Mouse (Mus musculus) right cerebral cortex, postnatal 14 days (tissue): Measurements from ENCODE around the gene Gpam.

Experiments used
- DNase-seq: peaks from one replicate; pipeline ENCODE4 v3.0.0; 2022

Gpam gene

DNA sequence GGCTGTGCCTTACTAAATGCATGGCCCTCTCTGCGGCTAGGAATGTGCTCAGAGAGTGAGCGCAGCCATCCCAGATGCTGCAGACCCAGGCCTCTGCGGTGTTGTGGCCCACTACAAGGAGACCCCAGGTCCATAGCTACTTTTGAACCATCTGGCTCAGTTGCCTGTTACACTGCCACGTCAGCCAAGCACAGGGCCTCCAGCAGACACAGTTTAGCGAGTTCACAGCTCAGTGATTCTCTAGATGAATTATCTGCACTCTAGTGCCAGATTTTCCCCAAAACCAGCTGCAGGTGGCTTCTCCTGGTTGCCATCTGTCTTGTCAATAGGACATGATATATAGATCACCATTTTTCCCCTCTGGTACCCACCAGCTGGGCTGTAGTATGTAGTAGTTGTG, 69.6 kb downstream of the Gpam start:
- no peak for DNase-seq

DNA sequence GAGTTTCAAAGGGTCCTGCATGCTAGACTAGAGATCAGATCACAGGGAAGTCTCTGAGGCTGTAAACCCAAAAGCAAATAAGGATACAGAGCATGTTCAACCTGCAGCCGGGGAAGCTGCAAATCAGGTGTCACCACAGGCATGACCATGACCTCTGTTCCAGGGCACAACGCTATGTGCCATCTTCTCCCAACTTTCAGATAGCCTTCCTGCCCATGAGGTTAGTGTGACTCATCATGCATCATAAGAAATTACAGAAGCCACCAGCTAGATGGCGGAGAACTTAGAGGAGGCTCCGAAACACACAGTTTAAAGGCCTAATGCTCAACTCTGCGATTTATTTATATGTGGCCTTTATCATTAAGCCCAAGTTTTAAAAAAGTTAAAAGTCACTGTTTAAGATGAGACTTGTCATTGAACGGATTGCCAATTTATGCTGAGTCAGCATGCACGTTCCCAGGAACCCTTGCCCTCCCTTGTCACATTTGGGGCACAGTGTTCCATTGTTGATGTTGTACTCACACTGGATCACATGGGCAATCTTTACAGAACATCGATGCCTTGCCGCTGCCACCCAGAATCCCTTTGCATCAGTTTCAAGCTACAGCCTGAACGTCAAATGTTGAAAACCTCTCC, 71.3 kb downstream of the Gpam start:
- no peak for DNase-seq

DNA sequence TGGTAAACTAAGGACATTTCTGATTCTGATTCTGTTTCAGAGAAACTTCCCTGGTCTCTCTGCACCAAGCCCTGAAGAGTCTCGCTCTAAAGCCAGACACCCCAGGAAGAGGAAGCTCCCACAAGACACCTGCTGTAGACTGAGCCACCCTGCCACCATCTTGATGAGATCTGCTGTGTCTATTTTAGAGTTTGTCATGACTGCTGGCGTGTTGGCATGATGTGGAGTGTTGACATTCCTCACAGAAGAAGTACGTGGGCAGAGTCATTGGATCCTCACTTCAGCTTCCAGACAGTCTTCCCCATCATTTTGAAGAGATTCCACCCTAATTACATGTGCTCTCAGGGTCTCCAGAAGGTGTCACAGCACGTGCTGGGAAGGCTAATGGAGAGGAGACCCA, 73.9 kb downstream of the Gpam start:
- DNase-seq = no peak

DNA sequence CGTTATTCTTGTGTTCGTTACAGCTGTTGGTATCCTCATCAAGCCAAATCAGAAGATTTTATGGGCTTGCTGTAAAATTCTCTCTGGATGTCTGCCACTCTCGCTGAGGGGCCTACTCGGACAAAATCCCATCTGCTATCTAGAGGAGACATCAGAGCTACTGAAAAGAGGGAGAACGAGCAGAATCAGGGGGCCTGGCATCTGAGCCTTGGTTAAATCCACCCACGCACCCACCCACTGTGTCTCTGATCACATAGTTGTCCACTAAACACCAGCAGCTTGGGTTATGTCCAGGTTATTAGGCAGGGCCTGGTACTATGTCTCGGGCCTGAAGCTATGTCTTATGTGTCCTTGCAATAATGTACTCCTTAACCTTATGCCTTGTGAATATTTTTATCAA, 89.6 kb downstream of the Gpam start:
- DNase-seq = no peak

DNA sequence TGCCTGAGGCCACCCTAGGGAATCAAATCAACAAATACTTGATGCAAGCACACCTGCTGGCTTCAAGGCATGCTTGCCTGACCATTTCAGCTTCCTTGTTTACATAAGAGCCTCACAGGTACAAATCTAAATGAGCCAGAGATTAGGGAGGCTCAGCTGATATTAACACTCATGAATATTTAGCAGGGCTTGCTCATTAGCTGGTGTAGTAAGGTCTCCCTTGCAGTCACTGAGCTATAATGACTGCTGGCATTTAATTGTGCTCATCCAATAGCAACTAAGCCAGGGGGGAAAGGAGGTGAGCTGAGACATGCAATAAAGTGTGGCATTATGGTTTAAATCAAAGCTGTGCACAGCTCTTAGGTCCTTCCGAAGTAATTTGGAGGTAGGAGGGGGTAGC, 108.2 kb downstream of the Gpam start:
- no peak for DNase-seq
